Mouse (Mus musculus) left cerebral cortex, adult 9 months (tissue): ENCODE measurements around the gene Olfr535.
"Not testable (repeated sequence)": the region's sequence is repeated elsewhere in the genome, so short reads cannot be mapped to it uniquely, and the experiment has no call there.

ENCODE experiments used
- DNase-seq, 2 experiments: peaks; one replicate each; pipeline ENCODE4 v3.0.0; 2022; ENCODE audit warnings: low spot score in 2 of 2

Olfr535 gene

DNA sequence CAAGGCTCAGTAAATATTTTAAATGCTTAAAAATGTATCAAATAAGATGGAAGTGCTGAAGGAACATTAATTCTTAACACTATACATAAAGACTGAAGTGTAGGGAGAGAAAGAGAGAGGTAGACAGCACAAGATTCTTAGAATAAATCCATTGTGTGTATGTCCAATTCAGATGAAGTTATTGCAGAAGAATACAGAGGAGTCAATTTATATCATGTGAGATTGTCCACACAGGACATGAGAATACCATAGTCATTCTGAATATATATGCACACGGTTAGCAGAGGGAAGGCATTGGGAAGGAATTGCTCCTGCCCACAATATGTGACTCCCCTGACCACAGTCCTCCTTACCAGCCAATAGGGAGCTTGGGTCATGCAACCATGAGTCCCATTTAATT is at the start of gene Olfr535:
Olfr535 (plus strand) TSS at position 301 of the 400 bp plus-strand sequence.
- DNase-seq, result no peak

DNA sequence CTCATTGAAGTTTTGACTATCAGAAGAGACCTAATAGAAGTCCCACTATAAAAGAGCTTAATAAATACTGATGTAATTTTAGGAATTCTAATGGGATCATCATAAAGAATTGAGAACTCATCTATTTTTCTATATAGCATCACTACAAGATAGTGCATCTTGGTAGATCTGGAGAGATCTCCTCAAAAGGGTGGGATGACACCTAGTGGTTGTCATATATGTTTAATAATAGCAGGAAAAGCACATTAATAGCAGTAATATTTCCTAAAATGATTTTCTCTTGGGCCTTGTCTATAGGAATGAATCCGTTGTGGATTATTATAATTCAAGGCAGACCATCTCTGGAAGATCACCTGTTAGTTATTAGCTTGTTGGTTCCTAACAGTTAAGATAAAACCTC is 40.9 kb upstream of the Olfr535 start:
- no peak for DNase-seq

DNA sequence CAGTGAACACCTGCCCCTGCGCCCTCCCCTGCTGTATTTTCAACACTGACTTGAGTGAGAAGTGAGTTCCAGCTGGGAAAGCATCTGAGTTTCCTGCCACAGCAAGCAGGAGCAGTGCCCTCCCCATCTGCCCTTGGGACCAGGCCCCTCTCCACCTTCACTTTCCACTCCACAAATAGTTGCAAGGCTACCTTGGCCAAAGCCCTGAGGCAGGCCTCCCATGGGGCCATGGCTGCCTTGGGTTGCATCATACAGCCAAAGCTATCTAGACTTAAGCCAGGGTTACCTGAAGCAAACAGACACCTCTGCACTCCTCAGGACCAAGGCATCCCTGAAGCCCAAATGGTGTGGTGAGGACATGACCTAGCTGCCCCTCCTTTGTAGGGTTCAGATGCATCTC is 20.9 kb upstream of the Olfr535 start, which contains the start of gene Olfr533:
Olfr533 (plus strand) TSS at position 301 of the 400 bp plus-strand sequence.
- not testable (repeated sequence) for DNase-seq

DNA sequence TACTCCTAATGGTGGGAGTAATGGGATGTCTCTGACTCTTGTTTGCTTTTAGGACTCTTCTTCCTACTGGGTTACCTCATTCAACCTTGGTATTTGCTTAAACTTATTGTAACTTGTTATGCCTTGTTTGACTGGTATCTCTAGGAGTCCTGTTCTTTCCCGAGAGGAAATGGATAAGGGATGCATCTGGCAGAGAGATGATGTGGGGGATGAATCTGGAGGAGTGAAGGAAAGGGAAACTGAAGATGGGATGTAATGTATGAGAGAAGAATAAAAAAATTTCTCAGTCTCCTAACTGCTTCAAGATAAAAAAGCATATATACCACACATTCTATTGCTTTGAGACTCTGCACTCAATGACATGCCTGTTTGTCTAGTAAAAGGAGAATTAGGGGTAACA is 6.1 kb upstream of the Olfr535 start:
- peak in 1 of 2 experiments; percentile 59 for DNase-seq

DNA sequence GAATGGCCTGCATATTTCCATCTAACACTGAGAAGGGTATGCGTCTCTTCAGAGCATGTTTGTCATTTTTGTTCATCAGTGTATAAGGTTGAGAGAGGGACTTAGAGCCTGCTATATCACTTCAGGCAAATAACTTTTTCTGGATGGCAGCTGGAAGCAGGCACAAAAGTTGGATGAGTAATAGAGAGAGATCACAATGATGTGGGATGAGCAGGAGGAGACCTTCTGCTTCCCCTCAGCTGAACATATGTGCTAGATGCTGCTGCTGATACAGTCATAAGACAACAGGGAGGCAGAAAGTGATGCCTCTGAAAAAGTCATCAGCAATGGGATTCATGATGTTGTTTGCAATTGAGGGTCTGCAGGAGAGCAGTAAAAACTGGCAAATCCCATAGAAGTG is 5.3 kb upstream of the Olfr535 start:
- DNase-seq, result peak; percentile 58 to 75

DNA sequence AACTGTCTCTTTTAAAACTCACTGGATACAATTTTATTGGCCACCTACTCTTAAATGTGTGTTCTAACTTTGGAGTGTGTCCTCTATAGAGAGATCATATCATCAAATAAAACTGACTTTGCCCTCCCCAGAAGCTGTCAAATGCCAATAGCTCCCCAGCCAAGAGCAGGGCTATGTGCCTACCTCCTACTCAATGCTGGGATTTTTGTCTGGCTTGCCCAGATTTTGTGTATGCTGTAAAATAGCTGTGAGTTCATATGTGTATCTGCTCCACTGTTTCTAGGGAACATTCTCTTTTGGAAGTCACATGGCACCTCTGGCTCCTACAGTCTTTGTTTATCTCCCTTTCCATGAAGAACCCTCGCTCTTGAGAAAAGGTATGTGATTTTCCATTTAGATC is 5.0 kb downstream of the Olfr535 start:
- no peak for DNase-seq

DNA sequence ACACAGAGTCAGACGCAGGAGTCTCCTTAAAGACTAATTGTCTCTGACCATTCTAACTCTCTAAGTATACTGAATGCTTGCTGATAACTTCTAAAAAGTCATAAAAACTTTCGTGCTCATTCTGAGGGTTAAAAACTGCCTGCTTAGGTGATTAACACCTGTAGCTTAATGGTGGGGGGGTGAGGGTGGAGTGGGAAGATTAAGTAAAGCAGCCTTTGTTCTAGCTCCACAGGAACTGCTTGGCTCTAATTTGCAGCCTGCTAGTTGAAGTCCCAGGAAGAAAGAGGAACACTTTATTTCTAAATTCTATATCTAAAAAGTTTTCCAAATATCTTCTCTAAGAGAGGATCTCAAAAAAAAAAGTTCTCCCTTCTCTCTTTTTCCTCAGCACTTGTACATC is 10.2 kb downstream of the Olfr535 start:
- DNase-seq, result no peak

DNA sequence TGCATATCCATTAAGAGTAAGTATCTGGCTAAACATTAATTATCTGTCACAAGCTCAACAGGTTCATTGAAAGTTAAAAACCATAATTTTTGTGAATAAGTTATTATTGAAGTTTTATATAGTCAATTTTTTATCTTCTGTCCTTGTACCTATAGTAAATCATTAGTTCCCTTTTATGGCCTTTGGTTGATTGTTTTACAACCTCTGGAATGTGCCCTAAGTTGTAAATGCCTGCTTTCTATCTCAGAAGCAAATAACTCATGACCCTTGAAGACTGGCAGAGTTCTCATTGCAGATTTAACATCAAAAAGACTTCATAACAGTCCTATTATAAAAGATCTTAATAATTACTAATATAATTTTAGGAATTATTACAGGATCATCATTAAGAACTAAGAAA is 10.7 kb downstream of the Olfr535 start:
- no peak for DNase-seq

DNA sequence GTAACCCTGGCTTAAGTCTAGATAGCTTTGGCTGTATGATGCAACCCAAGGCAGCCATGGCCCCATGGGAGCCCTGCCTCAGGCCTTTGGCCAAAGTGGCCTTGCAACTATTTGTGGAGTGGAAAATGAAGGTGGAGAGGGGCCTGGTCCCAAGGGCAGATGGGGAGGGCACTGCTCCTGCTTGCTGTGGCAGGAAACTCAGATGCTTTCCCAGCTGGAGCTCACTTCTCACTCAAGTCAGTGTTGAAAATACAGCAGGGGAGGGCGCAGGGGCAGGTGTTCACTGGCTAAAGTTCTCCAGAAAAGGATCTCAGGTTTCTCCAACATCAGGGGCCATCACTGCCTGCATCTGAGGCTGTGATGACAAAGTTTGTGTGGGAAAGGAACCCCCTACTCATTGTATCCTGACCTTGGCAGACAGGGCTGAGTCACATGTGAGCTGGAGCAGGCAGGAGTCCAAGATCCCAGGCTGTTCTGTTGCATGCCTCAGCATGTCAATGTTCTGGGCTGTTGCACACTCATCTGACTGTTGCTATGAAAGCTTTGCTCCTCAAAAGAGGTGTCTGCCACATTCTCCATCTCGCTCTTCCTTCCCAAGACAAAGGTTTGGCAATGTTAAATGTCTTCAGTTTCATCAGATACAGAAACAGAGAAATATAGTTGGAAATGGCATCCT is 23.5 kb downstream of the Olfr535 start, which contains the start of gene Olfr536:
Olfr536 (minus strand) TSS at position 51 of the 676 bp plus-strand sequence.
- DNase-seq, result peak in 1 of 2 experiments; percentile 6

DNA sequence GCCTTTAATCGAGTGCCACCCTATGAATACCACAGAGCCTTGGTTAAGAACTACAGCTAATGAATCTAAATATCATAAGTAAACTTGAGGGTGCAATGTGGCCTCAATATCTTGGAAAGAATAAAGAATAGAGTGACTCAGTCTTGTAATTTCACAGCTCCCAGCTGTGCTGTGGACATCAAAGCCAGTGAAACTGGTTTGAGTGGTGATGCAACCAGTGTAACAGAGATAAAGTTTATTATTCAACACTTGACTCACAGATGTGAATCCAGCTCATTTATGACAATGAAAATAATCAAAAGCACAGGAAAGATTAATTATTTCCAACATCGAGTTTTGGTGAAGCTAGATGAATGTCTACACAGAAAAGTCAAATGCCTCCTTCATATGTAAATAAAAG is 55.7 kb downstream of the Olfr535 start:
- DNase-seq, result no peak
